8 mouse cellular contexts compared by ENCODE assay signal in genomic region chr3:122730741-122731235, GRCm38 (mm10). TPM values are rescaled to one million over a fixed set of nuclear protein-coding genes. Genes with fewer than 3 reads are reported as not detected.
DNase-seq lines count a peak whose midpoint lies in the region; ATAC-seq and TF ChIP-seq lines count a peak whose summit lies in the region.

No protein-coding gene starts in this region.

- peak overlapping the region; percentile 78 for H3K4me3 ChIP-seq in testis, adult 2 months (ENCODE audit: control insufficient read depth, low read depth, low read length)
- H3K4me3 ChIP-seq in liver, embryonic 11.5 days (ENCODE audit: low read depth, low read length): peak overlapping the region; percentile 71

- peak overlapping the region; percentile 88 for H3K4me2 ChIP-seq in liver, embryonic 11.5 days

- DNase-seq in adrenal gland, postnatal 10 days: peak; percentile 26
- no peak for DNase-seq in adrenal gland, postnatal 4 days (ENCODE audit: low spot score in 2 of 2)
- no peak for DNase-seq in testis, postnatal 14 days (ENCODE audit: low spot score)
- no peak for DNase-seq in liver, embryonic 11.5 days (ENCODE audit: low spot score)
- DNase-seq in c-Kit-positive CD71-positive TER-119-positive erythroid progenitor cells, embryonic 14.5 days (ENCODE audit: low spot score): no peak
- no peak for DNase-seq in layer of hippocampus, postnatal 14 days (ENCODE audit: low spot score in 2 of 2)
- no peak for DNase-seq in kidney, adult 11 months

- TF ChIP-seq CTCF in testis, adult 2 months (IDR thresholded peaks at IDR 0.05; ENCODE audit: control insufficient read depth, insufficient read depth, insufficient replicate concordance, low read depth, low read length): no peak

- no peak for TF ChIP-seq POLR2A in testis, adult 2 months (IDR thresholded peaks at IDR 0.05; ENCODE audit: control insufficient read depth, low read depth, low read length)

- ATAC-seq in liver, embryonic 11.5 days (replicated peaks; ENCODE audit: low FRiP score): no peak

- peaks cover 5% of the 10 kb centered on the region for H3K4me1 ChIP-seq in testis, adult 2 months (ENCODE audit: control insufficient read depth, insufficient read depth, low read length)
- H3K4me1 ChIP-seq in liver, embryonic 11.5 days (replicated peaks; ENCODE audit: control insufficient read depth, insufficient read depth, low read length): peaks cover 3% of the 10 kb centered on the region

- 2% methylated on average over 13 of the region's 13 CpGs for WGBS in liver, embryonic 11.5 days

- H3K27me3 ChIP-seq in testis, adult 2 months (ENCODE audit: control insufficient read depth, insufficient read depth, low read length): no peaks in the 10 kb centered on the region
- H3K27me3 ChIP-seq in liver, embryonic 11.5 days (replicated peaks; ENCODE audit: control insufficient read depth, insufficient read depth, low read length): no peaks in the 10 kb centered on the region

- H3K36me3 ChIP-seq in testis, adult 2 months (ENCODE audit: control insufficient read depth, insufficient read depth, low read length): no peaks in the 10 kb centered on the region
- H3K36me3 ChIP-seq in liver, embryonic 11.5 days (ENCODE audit: control insufficient read depth, insufficient read depth, low read length): no peaks in the 10 kb centered on the region

- no peak overlapping the region for H3K27ac ChIP-seq in testis, adult 2 months (ENCODE audit: control insufficient read depth, insufficient read depth, low read depth, low read length)
- H3K27ac ChIP-seq in liver, embryonic 11.5 days (ENCODE audit: low read depth, low read length): no peak overlapping the region

- peak overlapping the region; percentile 61 for H3K9ac ChIP-seq in liver, embryonic 11.5 days (ENCODE audit: low read depth, low read length)

- no peaks in the 10 kb centered on the region for H3K9me3 ChIP-seq in liver, embryonic 11.5 days (ENCODE audit: control insufficient read depth, low read length)

RNA-seq across cellular contexts. Expression of gene Pde5a, which starts 2.0 kb away (rescaled TPM):
- total RNA-seq in adrenal gland, postnatal 10 days (2021): 10 to 100 TPM; 20.4 to 21.2 TPM
- 10 to 100 TPM; 30.7 to 31.2 TPM for total RNA-seq in adrenal gland, postnatal 4 days (2021)
- polyA plus RNA-seq in testis, adult 2 months (2012; rRNA removed): 0.62 and 0.66 TPM in 2 replicates
- 4.5 and 4.9 TPM in 2 replicates for polyA plus RNA-seq in liver, embryonic 11.5 days (2014; fragmentation: Nextera tagmentation; extraction: Ambion mirVana)
- total RNA-seq in layer of hippocampus, postnatal 14 days (2021): 10 to 100 TPM in 1 of 2 experiments, 1 to 10 TPM in 1; 8.7 to 15.7 TPM
